Mouse (Mus musculus) limb, embryonic 15.5 days (tissue): ENCODE measurements around the gene Msi1. TPM values are rescaled to one million over a fixed set of nuclear protein-coding genes. Genes with fewer than 3 reads are reported as not detected.
"Not testable (repeated sequence)": the region's sequence is repeated elsewhere in the genome, so short reads cannot be mapped to it uniquely, and the experiment has no call there.

Experiments used
- ATAC-seq: fragments of 200-750 bp; cut with Nextera tagmentation; 2 replicates; pipeline ENCODE4 v1.8.0; 2017; ENCODE audit warnings: low read depth, moderate TSS enrichment; ENCODE audit not compliant: insufficient number of reproducible peaks, low FRiP score, low TSS enrichment
- H3K27ac ChIP-seq: fragments of 300-500 bp; sonication (generic); 2 replicates; pipeline ENCODE4 v1.5.1; 2015; ENCODE audit warnings: moderate library complexity, mild to moderate bottlenecking, inconsistent platforms
- H3K27me3 ChIP-seq: fragments of 300-500 bp; sonication (generic); 2 replicates; pipeline ENCODE4 v1.6.1; 2015; ENCODE audit warnings: inconsistent platforms
- H3K36me3 ChIP-seq: fragments of 300-500 bp; sonication (generic); 2 replicates; pipeline ENCODE4 v1.6.1; 2015; ENCODE audit warnings: inconsistent platforms
- H3K4me1 ChIP-seq: fragments of 300-500 bp; sonication (generic); 2 replicates; pipeline ENCODE4 v1.6.1; 2015; ENCODE audit warnings: inconsistent platforms
- H3K4me2 ChIP-seq: fragments of 300-500 bp; sonication (generic); 2 replicates; pipeline ENCODE4 v1.6.1; 2015; ENCODE audit warnings: mild to moderate bottlenecking, inconsistent platforms
- H3K4me3 ChIP-seq: fragments of 300-500 bp; sonication (generic); 2 replicates; pipeline ENCODE4 v1.5.1; 2015; ENCODE audit warnings: mild to moderate bottlenecking, inconsistent platforms
- H3K9ac ChIP-seq: fragments of 300-500 bp; sonication (generic); 2 replicates; pipeline ENCODE4 v1.6.1; 2015; ENCODE audit warnings: inconsistent platforms
- H3K9me3 ChIP-seq: fragments of 300-500 bp; sonication (generic); 2 replicates; pipeline ENCODE4 v1.6.1; 2016; ENCODE audit warnings: inconsistent platforms
- WGBS: fragments of 180-500 bp; shearing (Covaris S2); methylation state at CpG from one replicate; pipeline ENCODE4 v1.1.7; 2015; 5-methylcytosine and 5-hydroxymethylcytosine counted together
- polyA plus RNA-seq: library from polyadenylated mRNA; unstranded; fragments of >200 nt; fragmentation: Nextera tagmentation; extraction: Ambion mirVana; gene quantifications from 2 replicates; pipeline ENCODE4 v1.2.1, GENCODE M21; 2015

Msi1 gene
- polyA plus RNA-seq, 1 experiment from 2014 or later = 8.4 TPM

DNA sequence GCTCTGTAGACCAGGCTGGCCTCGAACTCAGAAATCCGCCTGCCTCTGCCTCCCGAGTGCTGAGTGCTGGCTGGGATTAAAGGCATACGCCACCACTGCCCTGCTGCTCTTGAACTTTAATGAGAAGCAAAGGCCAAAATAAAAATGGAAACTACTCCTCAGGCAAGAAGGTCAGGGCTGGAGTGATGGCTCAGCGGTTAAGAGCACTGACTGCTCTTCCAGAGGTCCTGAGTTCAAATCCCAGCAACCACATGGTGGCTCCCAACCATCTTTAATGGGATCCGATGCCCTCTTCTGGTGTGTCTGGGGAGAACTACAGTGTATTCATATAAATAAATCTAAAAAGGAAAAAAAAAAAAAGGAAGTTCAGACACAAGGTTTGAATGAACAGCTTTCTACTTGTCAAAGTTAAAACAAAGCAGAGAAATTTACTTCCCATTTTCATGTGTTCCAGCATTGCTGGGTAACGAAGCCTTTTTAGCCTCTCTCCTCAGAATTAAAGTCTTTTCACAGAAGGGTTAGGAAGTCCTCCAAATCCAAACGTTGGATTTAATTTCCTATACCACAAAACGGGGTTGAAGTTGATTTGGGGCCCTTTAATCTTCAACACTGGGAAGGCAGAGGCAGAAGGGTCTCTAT, 58.7 kb downstream of the Msi1 start:
- H3K27ac ChIP-seq = peak overlapping the region; percentile 100; the same call in 1 of the 2 replicates
- H3K4me2 ChIP-seq = no peak overlapping the region
- no peak for ATAC-seq
- H3K4me3 ChIP-seq = no peak overlapping the region
- no peaks in the 10 kb centered on the region for H3K36me3 ChIP-seq
- no peaks in the 10 kb centered on the region for H3K9me3 ChIP-seq
- H3K9ac ChIP-seq = no peak overlapping the region
- H3K4me1 ChIP-seq = peaks cover 34% of the 10 kb centered on the region
- H3K27me3 ChIP-seq = no peaks in the 10 kb centered on the region
- WGBS = 73% methylated on average over 9 of the region's 9 CpGs

DNA sequence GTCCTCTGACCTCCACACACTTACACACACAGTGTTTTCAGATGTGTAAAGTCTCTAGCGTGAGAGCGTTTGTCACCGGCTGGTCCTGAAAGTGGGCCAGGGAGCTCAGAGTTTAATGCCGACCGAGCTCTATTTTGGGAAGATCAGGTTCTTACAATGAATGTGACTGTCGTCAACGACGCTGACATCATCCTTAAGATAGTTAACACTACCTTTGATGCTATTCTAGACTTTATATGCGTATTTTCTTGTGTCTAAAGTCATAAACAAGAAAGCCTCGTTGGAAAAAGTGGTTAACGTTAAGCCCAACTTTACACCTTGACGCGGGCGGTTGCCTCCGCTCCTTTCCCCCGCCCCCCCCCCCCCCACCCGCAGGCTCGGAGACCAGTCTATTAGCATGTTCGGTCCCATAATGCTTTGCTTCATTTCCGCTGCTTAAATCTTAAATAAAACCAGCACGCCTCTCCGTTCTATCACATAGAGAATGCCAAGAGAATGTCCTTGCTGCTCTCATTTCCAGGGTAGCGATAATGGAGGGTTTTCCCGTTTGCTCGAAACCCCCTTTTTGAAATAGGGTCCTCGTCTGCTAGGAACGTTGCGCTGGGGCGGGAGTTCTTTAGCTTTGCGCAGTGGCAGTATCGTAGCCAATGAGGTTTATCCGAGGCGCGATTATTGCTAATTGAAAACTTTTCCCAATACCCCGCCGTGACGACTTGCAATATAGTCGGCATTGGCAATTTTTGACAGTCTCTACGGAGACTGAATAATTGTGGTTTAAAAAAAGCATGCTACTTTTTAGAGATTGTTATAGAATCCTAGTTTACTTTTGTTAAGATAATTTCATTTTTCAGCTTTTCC, 59.7 kb downstream of the Msi1 start:
- ATAC-seq = peak; percentile 69
- peak overlapping the region; percentile 56 for H3K9ac ChIP-seq
- peaks cover 42% of the 10 kb centered on the region for H3K4me1 ChIP-seq
- peak overlapping the region; percentile 100 for H3K27ac ChIP-seq
- WGBS = under 1% methylated on average over 39 of the region's 39 CpGs
- H3K4me2 ChIP-seq = peak overlapping the region; percentile 69
- no peaks in the 10 kb centered on the region for H3K27me3 ChIP-seq
- H3K36me3 ChIP-seq = no peaks in the 10 kb centered on the region
- peak overlapping the region; percentile 39 for H3K4me3 ChIP-seq
- no peaks in the 10 kb centered on the region for H3K9me3 ChIP-seq

DNA sequence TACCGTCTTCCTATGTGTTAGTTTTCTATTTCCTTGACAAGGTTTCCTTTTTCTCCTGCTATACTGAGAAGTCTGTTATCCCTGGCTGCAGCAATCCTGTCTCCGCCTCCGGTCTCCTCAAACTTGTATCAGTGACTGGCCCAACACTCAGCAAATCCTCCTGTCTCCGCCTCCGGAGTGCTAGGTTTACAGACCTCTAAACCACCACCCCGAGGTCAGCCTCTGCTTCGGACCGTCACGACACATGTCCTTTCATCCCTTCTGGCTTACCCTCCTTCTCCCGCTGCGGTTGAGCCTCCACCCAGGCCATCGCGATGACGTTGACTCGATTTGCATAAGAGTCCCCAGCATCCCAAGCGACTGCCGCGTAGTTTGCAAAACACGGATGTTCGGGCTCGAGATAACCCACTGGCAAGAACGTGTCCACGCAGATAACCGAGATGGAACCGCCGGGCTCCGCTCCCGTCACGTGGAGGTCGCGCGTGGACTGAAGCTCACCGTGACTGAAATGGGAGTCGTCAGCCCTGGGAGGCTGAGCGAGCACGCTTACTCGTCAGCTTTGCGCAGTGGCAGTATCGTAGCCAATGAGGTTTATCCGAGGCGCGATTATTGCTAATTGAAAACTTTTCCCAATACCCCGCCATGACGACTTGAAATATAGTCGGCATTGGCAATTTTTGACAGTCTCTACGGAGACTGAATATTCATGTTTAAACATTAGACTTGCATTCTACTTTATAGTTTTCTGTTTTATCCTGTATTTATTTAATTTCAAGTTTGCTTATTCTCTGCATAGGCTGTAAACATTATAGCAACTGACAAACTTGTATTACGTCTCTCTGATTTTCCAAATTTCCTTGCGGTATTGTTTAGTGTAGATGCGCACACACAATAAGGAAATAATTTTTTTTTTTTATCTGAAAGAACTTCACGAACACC, 60.6 kb downstream of the Msi1 start:
- Histone ChIP-seq H3K27me3 (no peaks in the 10 kb centered on the region), H3K4me1 (peaks cover 42% of the 10 kb centered on the region), H3K4me2 (peak overlapping the region; percentile 69), H3K9me3 (no peaks in the 10 kb centered on the region), H3K27ac (peak overlapping the region; percentile 100), H3K36me3 (no peaks in the 10 kb centered on the region), H3K4me3 (peak overlapping the region; percentile 39), H3K9ac (peak overlapping the region; percentile 80)
- under 1% methylated on average over 50 of the region's 50 CpGs for WGBS
- peak; percentile 76 for ATAC-seq

DNA sequence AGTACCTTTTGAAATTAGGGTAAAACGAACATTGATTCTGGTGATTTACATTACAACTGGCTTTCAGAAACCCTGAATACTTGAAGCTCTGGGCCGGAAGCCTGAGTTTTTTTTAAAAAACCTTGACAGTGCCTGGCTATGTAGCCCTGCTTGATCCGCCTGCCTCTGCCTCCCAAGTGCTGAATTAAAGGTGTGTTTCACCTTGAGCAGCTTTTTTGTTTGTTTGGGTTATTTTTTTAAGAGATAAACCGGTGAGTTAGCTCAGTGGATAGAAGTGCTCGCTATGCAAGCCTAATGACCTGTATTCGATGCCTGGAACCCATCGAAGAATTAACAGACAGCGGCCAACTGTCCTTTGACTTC, 61.2 kb downstream of the Msi1 start:
- Histone ChIP-seq H3K4me3 (0 out of 2 replicates have a peak overlapping the region, but pooled peaks have one; percentile 39), H3K9me3 (no peaks in the 10 kb centered on the region), H3K9ac (no peak overlapping the region), H3K27me3 (no peaks in the 10 kb centered on the region), H3K27ac (peak overlapping the region; percentile 100), H3K4me1 (peaks cover 41% of the 10 kb centered on the region), H3K36me3 (no peaks in the 10 kb centered on the region), H3K4me2 (peak overlapping the region; percentile 27; the same call in 1 of the 2 replicates)
- ATAC-seq = no peak
- 14% methylated on average over 8 of the region's 8 CpGs for WGBS

DNA sequence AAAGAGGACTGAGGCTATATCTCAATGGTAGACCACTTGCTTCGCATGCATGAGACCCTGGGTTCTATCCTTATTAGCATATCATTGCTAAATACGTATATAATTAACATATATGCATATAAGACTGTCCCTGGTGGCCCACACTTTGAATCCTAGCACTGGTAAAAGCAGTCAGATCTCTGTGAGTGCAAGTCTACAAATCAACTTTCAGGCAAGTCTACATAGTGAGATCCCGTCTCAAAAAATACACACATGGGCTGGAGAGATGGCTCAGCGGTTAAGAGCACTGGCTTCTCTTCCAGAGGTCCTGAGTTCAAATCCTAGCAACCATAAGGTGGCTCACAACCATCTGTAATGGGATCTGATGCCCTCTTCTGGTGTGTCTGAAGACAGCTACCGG, 61.7 kb downstream of the Msi1 start:
- Histone ChIP-seq H3K4me2 (0 out of 2 replicates have a peak overlapping the region, but pooled peaks have one; percentile 27), H3K4me1 (peaks cover 41% of the 10 kb centered on the region), H3K9ac (no peak overlapping the region), H3K4me3 (no peak overlapping the region), H3K27ac (peak overlapping the region; percentile 27; the same call in 1 of the 2 replicates), H3K9me3 (no peaks in the 10 kb centered on the region), H3K27me3 (no peaks in the 10 kb centered on the region), H3K36me3 (no peaks in the 10 kb centered on the region)
- 32% methylated on average over 5 of the region's 5 CpGs for WGBS
- ATAC-seq = no peak

DNA sequence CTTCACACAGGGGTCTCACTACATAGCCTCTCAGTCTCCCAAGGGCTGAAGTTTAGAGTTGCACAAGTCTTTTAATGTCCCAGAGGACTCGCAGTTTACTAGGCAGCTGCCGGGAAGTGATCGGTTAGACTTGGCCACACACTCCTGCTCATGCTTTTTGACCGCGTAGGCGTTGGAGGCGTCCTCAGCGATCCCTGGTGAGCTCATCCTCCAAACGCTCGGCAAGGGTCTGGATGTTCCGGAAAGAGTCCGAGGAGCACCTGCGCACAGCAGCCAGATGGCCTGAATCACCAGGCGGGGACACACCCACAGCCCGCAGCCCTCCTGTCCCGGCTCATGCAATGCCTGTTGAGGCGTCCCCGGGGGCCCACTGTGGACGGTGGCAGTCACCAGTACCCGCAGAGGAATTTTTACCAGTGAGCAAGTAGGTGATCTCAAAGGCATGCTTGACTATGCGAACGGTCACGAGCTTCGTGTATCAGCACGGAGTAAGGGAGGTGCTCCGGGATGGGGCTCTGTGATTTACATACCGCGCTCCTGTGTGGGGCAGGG, 62.4 kb downstream of the Msi1 start:
- ATAC-seq = no peak
- Histone ChIP-seq H3K4me1 (peaks cover 41% of the 10 kb centered on the region), H3K9me3 (no peaks in the 10 kb centered on the region), H3K4me3 (peak overlapping the region; percentile 27), H3K27ac (peak overlapping the region; percentile 69), H3K9ac (peak overlapping the region; percentile 23; the same call in 1 of the 2 replicates), H3K27me3 (no peaks in the 10 kb centered on the region), H3K4me2 (peak overlapping the region; percentile 57), H3K36me3 (no peaks in the 10 kb centered on the region)
- 3% methylated on average over 28 of the region's 28 CpGs for WGBS

DNA sequence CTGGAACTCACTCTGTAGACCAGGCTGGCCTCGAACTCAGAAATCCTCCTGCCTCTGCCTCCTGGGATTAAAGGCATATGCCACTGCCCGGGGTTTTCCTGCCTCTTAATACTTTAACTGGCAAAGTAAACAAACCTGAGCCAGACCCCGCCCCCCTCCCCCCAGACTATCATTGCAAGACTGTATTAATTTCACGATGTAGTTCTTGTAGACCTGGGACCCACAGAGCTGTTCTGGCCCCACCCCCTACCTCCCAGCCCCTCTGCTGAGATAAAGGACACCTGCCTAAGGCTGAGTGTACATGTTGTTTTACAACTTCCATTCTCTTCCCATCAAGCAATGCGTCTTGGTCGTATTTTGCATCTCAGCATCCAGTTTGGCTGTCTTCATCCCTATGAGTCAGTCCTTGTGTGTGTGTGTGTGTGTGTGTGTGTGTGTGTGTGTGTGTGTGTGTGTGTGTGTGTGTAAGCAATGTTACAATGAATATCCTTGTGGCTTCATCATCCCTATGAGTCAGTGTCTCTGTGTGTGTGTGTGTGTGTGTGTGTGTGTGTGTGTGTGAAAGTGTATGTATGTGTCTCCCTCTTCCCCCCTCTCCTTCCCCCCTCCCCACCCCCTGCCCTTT, 63.4 kb downstream of the Msi1 start:
- no peak for ATAC-seq

DNA sequence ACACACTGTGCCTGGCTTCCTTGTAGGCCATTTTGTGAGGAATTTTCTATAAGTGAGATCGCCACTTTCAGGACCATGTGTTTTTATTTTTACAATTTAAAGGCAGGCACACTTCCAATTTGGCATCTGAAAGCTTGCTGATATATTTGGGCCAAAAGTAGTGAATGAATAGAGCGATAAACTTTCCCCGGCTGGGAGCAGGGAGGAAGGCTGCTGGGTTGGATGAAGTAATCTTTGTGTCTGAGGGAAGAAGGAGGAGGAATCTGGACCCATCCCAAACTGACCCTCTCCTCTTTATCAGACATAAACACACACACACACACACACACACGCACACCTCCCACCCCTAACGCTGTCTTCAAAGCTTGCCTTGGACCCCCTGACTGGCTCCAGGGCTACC, 64.0 kb downstream of the Msi1 start:
- Histone ChIP-seq H3K4me2 (no peak overlapping the region), H3K27ac (peak overlapping the region; percentile 76), H3K4me1 (peaks cover 41% of the 10 kb centered on the region), H3K4me3 (no peak overlapping the region), H3K36me3 (no peaks in the 10 kb centered on the region), H3K9me3 (no peaks in the 10 kb centered on the region), H3K27me3 (no peaks in the 10 kb centered on the region), H3K9ac (no peak overlapping the region)
- WGBS = 12% methylated on average over 5 of the region's 5 CpGs
- no peak for ATAC-seq

More for the DNA sequence above, 63.4 kb downstream of the Msi1 start:
- no peak overlapping the region for H3K4me3 ChIP-seq
- no peak overlapping the region for H3K9ac ChIP-seq
- H3K27me3 ChIP-seq = no peaks in the 10 kb centered on the region
- 48% methylated on average over 6 of the region's 6 CpGs for WGBS
- peak overlapping the region; percentile 76 for H3K27ac ChIP-seq
- H3K4me2 ChIP-seq = no peak overlapping the region
- no peaks in the 10 kb centered on the region for H3K9me3 ChIP-seq
- no peaks in the 10 kb centered on the region for H3K36me3 ChIP-seq
- H3K4me1 ChIP-seq = peaks cover 41% of the 10 kb centered on the region

DNA sequence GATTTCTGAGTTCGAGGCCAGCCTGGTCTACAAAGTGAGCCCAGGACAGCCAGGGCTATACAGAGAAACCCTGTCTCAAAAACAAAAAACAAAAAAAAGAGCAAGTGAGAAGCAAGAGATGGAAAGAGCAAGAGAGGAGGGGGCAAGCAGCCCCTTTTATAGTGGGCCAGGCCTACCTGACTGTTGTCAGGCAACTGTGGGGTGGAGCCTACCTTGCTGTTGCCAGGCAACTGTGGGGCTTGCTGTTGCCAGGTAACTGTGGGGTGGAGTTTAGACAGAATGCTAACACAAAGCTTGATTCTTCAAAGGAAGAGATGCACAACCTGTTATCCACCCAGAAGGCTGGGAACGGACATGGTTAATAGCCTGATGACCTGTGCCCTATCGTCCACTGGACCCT, 66.2 kb downstream of the Msi1 start:
- not testable (repeated sequence) for H3K4me3 ChIP-seq, H3K36me3 ChIP-seq, H3K27ac ChIP-seq, H3K9me3 ChIP-seq, H3K4me2 ChIP-seq, H3K27me3 ChIP-seq, ATAC-seq, H3K9ac ChIP-seq
- WGBS = 84% methylated on average over 3 of the region's 3 CpGs
- peaks cover 34% of the 10 kb centered on the region for H3K4me1 ChIP-seq

DNA sequence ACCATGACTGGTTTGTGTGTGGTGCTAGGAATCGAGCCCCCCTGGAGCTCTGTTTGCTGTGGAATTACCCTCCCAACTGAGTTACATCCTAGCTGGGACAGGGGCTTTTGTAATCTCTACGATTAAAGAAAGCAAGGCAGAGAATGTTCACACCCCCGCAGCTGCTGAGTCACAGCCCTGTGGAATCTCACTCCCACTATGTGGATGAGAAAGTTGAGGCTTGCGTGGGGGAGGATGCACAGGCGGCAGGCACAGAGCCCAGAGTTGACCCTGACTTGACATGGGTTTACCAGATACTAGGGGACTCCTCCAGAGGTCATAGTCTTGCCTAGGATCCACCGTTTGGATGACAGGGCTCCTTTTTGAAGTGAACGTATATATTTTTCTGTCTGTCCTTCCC, 67.6 kb downstream of the Msi1 start:
- Histone ChIP-seq H3K9me3 (no peaks in the 10 kb centered on the region), H3K4me1 (peaks cover 22% of the 10 kb centered on the region), H3K4me2 (no peak overlapping the region), H3K27ac (no peak overlapping the region), H3K4me3 (no peak overlapping the region), H3K9ac (no peak overlapping the region), H3K27me3 (no peaks in the 10 kb centered on the region), H3K36me3 (no peaks in the 10 kb centered on the region)
- ATAC-seq = no peak
- 74% methylated on average over 7 of the region's 7 CpGs for WGBS
